Mouse (Mus musculus): ENCODE measurements around the gene Hibch.
"Not testable (repeated sequence)": the region's sequence is repeated elsewhere in the genome, so short reads cannot be mapped to it uniquely, and the experiment has no call there.

Hibch gene

DNA sequence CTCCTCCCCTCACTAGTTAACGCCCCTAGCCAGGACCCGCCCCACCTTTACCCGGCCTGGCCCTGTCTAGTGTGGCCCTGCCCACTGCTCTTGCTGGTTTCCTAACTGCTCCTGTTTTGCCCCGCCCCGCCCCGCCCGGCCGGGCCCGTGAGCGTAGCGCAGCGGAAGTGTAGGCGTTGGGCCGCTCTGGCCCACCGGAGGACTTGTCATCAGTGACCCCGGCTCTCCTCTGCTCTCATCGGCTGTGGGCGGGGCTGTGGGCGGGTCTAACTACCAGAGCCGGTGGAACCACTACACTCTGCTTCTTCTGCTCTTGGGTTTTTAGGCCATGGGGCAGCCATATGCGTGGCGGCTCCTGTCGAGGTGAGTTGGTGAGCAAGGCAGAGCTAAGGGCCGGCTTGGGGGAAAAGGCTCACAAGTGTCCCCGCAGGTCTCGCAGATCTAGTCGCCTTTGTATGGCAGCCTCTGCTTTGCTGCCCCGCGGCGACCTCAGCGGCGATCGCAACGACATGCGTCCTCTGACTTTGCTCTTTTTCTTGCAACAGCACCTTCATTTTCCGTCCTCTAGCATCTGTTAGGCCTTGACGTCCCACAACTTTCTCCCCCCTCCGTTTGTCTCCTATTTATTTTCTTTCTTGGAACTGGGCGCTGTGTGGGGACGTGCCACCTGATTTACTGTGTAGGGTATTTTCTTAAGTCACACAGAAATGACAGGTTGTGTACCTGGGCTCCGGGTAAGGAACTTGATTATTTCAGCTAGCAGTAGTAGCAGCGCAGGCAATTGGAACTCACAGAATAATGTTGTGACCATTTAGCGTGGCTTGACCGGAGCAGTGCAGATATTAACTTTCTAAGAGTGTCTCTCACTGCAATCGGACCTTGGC lies at the start of gene Hibch:
TSS of gene Hibch (plus strand) at position 148 of the 884 bp plus-strand sequence.
- DNase-seq (ENCODE audit: low spot score in 2 of 2), result peak; percentile 96 to 97

DNA sequence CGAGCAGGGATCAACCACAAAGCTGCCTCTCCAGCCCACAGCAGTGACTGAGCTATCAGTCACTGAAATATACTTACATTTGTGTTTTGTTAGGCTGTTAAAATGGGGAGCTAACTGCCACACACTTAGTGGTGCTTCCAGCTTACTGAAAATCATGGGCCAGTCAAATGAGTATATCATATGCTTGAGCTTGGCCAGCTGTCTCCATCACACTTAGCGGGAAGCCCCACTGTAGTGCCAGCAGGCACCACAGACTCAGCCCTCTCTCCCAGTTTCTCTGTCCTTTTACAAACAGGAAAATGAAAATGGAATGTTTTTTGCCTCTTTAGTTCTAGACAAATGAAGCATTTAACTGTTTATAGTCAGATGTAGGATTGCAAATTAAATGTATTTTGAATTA lies 48.8 kb upstream of the Hibch start:
- DNase-seq (ENCODE audit: low spot score in 2 of 2), result no peak

DNA sequence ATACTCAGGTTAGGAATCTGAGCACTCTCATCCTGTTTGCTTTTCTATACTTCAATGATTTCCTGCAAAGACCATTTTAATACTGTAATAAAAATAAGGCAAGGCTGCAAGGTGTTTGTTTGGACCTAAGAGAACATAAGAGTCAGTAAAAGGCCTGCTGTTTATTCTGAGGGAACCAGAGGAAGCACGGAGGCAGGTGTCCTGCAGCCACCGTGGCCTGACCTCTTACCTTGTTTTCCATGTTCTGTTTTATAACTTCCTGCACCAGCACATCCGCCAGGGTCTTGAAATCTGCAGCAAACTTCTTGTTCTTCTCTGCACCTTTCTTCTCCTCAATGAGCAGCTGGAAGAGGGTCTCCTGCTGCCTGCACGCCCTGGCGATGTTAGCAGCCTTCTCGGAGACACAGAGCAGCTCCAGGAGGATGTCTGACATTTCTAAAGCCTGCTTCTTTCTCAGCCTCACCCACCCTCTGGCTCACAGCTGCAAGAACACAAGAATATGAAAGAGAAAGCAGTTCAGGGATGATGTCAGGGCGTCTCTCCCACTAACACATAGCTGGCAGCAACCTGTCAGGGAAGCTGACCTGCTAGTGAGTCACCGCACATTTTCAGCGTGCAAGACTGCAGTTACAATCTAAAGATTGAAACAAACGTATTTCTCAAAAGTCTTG lies 45.5 kb upstream of the Hibch start:
- peak in 1 of 2 experiments; percentile 23 for DNase-seq (ENCODE audit: low spot score in 2 of 2)

DNA sequence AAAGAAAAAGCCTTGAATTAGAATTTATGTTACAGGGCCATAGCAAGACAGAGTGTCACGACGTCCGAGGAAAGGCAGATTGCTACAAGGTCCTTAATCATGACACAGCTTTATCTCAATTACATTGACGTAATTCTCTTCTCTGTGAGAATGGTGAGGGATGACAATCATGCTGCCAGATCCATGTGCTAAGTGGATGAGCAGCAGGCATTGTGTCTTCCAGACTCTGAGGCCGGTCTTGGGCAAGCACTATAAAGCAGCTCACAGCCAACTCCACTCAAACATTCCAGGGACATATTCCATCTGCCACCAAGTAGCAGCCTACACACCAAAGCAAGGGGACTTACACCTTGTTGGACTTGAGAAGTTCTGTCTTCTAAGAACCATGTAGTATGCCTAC lies 45.0 kb upstream of the Hibch start:
- DNase-seq (ENCODE audit: low spot score in 2 of 2), result no peak

DNA sequence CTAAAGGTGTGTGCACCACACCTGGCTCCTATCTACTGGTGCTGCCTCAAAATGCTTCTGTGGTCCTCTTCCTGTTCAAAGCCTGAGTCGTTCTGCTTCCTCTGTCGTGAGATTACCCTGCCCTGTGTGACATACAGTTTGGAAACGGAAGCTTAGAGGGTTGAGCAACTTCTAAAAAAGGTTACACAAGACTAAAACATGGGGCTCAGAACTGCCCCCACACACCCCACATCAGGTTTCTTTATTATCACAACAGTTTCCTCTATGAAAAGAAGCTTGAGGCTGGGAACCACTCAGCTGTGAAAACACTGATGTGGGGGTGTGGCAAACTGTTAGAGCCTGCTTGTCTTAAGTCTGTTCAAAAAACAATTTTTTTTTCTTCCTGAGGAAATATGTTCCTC lies 44.4 kb upstream of the Hibch start:
- DNase-seq (ENCODE audit: low spot score in 2 of 2), result no peak

DNA sequence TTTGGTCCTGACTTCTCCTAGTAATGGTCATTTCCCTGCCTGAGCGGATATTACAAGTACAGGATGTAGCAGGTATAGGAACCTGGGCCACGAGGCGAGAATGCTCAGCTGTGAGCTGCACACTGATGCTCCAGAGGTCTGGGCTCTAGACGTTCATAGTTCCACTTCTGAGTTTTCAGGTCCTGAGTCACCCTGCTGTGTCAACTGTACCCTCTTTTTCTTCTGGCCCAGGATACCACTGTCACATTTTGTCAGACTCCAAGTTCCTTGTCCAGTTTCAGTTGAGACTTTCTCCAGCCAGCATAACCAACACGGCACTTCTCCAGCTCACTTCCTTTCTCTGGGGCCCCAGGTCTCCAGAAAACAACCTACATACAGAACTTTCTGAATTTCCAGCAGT lies 43.1 kb upstream of the Hibch start:
- no peak for DNase-seq (ENCODE audit: low spot score in 2 of 2)

DNA sequence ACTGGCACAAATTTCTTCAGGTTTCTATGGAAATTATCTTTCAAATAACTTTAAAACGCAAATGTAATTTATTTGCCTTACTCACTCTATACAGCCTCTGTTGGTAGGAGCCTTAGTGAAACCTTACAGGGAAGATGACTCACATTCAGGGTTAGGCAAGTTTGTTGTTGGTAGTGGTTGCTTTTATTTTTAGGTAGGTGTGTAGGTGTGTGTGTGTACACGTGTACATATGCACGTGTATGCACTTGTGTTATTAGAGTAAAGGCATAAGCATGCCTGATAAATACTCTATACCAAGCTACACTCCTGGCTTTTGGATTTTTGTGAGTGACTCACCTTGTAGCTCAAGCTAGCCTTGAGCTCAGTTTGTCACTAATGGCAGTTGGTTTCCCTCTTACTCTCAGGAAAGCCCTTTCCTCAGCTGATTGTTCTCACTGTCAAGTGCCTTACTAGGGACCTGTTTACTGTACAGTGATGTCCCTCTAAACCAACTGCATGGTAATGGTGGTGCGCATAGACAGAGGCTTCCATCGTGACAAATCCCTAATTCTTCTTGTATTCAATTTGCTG lies 42.2 kb upstream of the Hibch start:
- no peak for DNase-seq (ENCODE audit: low spot score in 2 of 2)

DNA sequence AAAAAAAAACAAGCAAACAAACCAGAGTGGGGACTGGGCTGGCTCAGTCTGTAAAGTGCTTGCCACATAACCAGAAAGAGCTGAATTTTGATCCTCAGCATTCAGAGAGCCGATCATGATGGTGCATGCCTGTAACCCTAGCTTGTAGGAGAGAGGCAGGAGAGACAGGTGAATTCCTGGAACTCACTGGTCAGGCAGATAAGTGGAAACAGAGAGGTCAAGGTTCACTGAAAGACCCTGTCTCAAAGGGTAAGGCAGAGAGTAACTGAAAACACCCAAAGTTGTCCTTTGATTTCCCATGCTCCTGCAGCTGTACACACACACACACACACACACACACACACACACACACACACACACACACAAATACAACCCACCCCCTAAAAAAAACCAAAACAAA lies 39.7 kb upstream of the Hibch start:
- DNase-seq (ENCODE audit: low spot score in 2 of 2), result no peak

DNA sequence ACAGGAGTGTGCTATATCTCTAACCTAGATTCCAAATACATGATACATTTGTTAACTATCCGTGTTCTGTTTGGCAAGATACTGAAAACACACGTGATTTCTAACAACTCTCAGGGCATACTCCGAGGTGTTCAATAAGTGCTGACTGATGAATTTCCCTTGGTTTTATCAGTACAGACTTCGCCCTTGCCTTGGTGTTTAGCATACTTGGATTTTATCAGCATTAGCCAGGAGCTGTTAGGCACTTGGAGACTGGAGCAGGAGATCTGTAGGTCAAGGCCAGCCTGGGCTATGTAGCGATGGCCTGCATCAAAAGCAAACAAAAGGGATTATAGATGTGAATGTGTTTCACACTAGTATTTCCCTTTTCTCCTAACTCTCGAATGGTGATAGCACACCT lies 36.3 kb upstream of the Hibch start:
- no peak for DNase-seq (ENCODE audit: low spot score in 2 of 2)

DNA sequence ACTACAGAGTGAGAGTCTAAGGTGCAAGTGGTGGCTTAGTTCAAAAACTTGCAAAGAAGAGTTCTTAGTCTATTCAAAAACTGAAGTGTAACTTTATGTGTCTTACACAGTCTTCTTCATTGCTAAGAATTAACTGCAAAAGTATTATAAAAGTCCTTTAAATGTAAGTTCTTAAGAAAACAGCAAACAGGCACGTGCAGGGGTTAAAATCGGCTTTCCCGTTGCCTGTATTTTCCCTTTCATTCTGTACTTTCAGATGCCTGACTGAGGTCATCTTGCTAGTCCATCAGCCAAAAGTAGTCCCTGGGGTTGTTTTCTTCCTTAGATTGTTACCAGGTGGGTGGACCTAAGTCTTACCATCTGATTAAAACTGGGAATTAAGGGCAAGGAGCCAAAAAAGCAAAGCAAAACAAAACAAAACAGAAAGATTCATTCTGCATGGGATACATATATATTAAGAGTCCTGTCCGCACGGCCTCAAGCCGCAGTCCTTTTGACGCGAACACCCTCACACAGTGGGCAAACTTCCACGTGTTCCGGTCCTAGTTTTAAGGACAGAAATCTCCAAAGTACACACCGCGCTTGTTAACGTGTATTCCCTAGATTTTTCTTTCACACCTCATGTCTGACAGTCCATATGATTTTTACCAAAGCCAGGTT lies 28.4 kb upstream of the Hibch start:
- no peak for DNase-seq (ENCODE audit: low spot score in 2 of 2)

DNA sequence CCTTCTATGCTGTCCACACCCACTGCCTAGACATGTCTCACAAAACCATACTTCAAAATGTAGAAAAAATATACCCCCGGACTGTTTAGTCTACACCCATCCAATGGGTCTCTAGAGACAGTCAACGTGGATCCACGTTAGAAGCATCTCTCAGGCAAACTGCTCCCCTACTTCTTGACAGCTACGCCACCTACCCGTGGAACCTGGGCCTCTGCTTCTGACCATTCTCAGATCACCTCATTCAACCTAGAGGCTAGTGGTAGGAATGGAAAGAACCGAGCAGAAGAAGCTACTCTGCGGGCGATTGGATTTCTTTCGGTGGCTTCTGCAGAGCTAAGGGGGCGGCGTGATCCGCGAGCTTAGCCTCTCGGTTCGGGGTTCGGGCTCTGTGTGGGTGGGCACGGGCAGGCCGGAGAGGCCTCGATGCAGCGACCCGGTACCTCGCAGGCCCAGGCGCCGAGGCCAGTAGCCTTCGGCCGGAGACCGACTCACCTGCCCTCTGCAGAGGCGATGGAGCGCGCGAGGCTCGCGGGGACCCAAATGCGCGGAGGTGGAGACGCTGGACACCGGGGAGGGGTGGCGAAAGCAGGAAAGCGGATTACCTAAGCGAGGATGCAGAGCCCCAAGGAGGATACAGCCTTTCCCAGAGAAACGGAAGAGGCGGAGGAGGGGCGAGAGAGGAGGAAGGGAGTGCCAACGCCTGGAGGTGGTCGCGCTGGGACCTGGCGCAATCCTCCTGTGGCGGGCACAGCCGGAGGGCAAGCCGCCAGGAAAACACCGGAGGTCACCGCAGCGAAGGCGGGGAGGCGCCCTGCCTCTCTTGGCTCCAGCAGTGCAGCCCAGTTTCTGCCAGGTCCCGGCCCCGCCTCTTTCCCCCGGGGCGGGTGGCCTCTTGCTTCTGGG lies 27.6 kb upstream of the Hibch start, which contains the start of gene Inpp1:
TSS of gene Inpp1 (minus strand) at position 779 of the 903 bp plus-strand sequence.
- peak; percentile 48 to 53 for DNase-seq (ENCODE audit: low spot score in 2 of 2)

DNA sequence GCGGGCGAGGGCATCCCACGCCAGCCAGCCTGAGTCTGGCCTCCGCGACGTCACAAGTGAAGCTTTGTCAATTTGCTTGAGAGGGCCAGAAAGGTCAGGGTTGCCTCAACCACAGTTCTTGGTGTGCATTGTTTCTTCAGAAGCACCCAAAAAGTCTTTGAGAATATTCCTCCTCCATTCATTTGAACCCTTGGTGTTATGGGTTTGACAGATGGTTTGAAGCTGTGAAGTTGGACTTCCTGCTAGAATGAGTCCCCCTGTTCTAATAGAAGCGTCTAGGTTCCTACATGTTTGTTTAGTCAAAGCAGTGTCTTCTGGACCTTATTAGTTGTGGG lies 26.9 kb upstream of the Hibch start:
- no peak for DNase-seq (ENCODE audit: low spot score in 2 of 2)

DNA sequence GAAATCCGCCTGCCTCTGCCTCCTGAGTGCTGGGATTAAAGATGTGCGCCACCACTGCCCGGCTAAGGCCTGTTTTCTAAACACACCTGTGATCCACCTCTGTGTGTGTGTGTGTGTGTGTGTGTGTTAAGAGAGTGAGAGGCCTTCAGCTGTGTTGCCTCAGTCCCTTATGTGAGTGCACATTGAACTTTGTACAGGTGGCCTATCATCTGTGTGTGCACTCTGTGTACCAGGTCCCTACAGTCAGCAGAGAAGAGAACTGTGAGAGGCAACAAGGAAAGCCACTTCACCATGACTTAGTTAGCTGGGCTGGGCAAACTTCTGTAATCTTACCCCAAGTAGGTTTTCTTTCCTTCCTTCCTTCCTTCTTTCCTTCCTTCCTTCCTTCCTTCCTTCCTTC lies 5.6 kb upstream of the Hibch start:
- DNase-seq (ENCODE audit: low spot score in 2 of 2), result no peak

DNA sequence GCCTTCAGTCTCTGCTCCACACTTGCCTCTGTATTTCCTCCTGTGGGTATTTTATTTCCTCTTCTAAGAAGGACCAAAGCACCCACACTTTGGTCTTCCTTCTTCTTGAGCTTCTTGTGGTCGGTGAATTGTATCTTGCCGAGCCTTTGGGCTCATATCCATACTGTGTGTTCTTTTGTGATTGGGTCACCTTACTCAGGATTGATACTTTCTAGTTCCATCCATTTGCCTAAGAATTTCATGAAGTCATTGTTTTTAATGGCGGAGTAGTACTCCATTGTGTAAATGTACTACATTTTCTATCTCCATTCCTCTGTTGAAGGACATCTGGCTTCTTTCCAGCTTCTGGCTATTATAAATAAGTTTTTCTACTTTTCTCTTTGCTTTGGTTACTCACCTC lies 375 bp upstream of the Hibch start:
- no peak for DNase-seq (ENCODE audit: low spot score in 2 of 2)

DNA sequence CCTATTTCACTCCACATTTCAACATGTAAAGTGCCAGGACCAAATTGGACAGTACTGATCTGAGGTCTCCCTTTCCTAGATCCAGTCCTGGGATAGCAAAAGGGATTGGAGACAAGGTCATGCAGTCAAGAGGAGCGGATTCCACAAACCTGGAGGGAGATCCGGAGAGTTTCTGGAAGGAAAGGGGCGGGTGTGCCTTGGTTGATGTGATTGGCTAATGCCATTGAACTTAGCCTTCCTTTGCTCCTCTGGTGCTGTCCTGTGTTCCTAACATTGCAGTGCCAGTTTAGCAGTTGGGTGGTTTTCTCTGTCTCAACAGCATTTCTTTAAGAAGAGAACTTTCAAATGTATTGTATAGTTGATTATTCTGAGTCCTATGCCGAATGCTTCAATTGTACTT lies 1.8 kb downstream of the Hibch start:
- DNase-seq (ENCODE audit: low spot score in 2 of 2), result no peak

DNA sequence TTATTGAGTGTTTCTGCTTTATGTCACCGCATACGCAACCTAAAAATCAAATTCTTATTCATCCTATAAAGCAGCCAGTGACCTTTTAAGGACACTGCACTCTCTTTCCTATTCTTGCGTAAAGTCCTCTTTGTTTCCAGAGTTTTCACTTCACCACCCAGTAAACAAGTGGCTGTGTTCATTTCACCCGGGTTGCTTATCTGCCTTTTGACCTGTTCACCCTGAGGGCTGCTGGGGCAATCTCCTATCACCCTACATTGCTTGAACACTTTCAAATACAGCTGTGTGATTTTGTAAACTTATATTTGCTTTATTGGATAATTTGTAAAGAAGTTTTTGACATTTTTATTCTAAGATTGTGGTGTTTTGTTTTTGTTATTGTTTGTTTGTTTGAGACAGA lies 4.7 kb downstream of the Hibch start:
- no peak for DNase-seq (ENCODE audit: low spot score in 2 of 2)

DNA sequence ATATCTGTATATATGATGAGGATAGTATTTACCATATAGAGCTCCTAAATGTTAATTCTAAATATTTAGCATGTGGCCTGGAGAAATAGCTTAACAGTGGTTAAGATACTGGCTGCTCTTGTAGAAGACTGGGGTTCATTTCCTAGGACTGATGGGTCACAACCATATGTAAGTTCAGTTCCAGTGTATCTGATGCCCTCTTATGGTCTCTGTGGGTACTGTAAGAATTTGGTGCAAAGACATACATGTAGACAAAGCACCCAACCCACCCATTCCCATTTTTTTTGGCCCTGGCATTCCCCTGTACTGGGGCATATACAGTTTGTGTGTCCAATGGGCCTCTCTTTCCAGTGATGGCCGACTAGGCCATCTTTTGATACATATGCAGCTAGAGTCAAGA lies 9.3 kb downstream of the Hibch start:
- DNase-seq (ENCODE audit: low spot score in 2 of 2), result not testable (repeated sequence)

DNA sequence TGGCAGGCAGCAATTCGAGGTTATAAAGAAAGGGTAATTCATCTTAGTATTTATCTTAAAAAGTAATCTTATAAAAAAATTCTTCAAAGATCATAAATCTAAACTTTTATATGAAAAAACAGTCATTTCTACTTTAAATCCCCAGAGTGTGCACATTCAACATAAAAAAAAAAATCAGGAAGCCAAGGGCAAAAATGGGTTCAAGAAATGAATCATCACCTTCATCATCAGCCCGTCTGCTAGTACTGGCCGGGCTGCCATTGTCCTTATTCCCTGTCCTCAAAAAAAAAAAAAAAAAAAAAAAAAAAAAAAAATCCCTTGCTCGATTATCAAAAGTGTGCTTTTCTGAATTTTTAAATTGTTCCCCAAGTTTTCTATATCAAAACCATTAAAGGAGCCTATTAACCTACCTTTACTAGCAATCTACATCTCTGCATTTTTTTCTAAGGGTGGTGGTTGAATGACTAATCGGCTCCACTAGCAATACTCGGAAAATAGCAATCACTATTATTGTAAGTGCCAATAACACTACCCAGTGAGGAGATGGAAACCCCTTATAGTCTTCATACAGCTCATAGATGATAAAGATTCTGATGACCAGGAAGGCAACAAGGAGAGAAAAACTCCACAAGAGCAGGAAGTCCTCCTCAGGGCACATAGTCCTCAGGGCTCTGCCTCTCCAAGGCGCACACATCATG lies 11.3 kb downstream of the Hibch start:
- DNase-seq (ENCODE audit: low spot score in 2 of 2), result no peak

DNA sequence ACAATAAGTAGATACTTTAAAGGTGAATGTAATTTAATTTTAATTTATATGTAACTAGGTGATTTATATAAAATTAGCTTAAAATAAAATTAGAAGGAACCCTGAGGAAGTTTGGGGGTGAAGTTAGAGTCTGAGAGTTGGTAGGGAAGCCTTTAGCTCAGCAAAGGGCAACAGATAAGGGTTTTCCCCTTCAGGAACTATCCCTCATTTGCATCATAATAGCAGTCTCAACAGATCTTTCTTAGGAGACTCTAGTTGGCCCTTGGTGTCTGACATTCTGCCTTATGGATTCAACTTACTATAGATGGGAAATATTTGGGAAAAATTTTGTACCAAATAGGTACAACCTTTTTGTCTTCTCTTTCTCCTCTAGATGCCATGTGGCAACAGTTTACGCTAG lies 19.5 kb downstream of the Hibch start:
- DNase-seq (ENCODE audit: low spot score in 2 of 2), result no peak

DNA sequence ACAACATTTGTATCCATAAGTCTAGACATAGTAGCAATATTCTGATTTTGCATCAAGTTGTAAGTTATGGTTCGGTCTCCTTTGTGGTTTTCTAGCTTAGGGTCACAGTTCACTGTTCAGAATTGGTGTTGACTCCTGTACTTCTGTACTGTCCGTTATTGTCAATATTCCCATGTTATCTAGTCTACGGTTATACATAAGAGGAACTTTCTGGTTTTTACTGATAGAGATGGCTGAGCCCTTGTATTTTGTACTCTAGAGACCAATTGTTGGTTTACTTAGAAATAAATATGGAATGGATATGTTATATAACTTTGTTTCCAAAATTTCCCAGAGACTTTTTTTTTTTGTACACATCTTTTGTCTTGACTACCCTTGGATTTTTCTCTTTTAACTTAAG lies 21.3 kb downstream of the Hibch start:
- DNase-seq (ENCODE audit: low spot score in 2 of 2), result no peak

DNA sequence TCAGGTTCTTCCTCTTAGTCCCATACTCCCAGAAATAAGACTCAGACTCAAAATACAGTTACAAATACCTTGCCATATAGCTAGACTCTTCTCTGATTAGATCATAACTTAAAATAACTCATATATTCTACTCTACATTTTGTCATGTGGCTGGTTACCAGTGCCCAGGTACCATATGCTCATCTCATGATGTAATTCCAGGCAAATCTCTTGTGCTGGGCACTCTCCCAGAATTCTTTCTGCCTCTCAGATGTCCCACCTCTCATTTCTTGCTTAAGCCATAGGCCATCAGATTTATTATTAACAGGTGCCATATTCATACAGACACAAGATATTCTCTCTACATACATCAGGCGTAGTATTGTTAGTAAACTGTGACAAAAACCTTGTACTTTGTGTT lies 23.1 kb downstream of the Hibch start:
- DNase-seq (ENCODE audit: low spot score in 2 of 2), result no peak
